Mouse (Mus musculus): ENCODE measurements around the gene Cmtm4.

- TF ChIP-seq CTCF (IDR thresholded peaks at IDR 0.05; ENCODE audit: borderline replicate concordance, control insufficient read depth, extremely low read depth, insufficient read depth, low read length, poor library complexity) = no peak
- no peak for TF ChIP-seq POLR2A (IDR thresholded peaks at IDR 0.05; ENCODE audit: control insufficient read depth, extremely low read depth, insufficient read depth, low read length, poor library complexity)
These were observed 18.9 kb downstream of the Cmtm4 start for GRCm38 (mm10) chr8:104376669-104377068.

Measured in thymus, adult 2 months (tissue).